Mouse (Mus musculus) monocyte, adult 5-6 weeks (primary cell): Measurements from ENCODE around the gene Maff. TPM values are rescaled to one million over a fixed set of nuclear protein-coding genes. Genes with fewer than 3 reads are reported as not detected.

ENCODE experiments used
- ATAC-seq: fragments of 153-309, 156-312 bp; replicated peaks from 2 replicates; pipeline ENCODE4 v1.8.0; 2017; ENCODE audit warnings: mild to moderate bottlenecking; ENCODE audit not compliant: low TSS enrichment, insufficient number of reproducible peaks, severe bottlenecking, poor library complexity, low FRiP score
- total RNA-seq: library from RNA; stranded (forward); fragments of 200-1000, 200-491, 200-594 nt; gene quantifications from 3 replicates; pipeline ENCODE4 v1.2.3, GENCODE M21; 2017

Gene Maff
- total RNA-seq, 1 experiment from 2014 or later: 9.8 TPM

- peak; percentile 81 for ATAC-seq
Measured at GRCm38 (mm10) chr15:79380468-79381444, 34.3 kb downstream of the Maff start.

GRCm38 (mm10) chr15:79381644-79382043 lies 35.2 kb downstream of the Maff start:
- no peak for ATAC-seq

GRCm38 (mm10) chr15:79387081-79387480 lies 40.7 kb downstream of the Maff start:
- ATAC-seq: no peak

GRCm38 (mm10) chr15:79387611-79388010 lies 41.2 kb downstream of the Maff start:
- no peak for ATAC-seq

- no peak for ATAC-seq
Measured at GRCm38 (mm10) chr15:79388171-79388570, 41.8 kb downstream of the Maff start.

GRCm38 (mm10) chr15:79390434-79390833 lies 44.0 kb downstream of the Maff start:
- peak; percentile 92 for ATAC-seq

- no peak for ATAC-seq
Measured at GRCm38 (mm10) chr15:79391447-79392093, 45.1 kb downstream of the Maff start.

GRCm38 (mm10) chr15:79392527-79392926 lies 46.1 kb downstream of the Maff start:
- ATAC-seq: no peak

GRCm38 (mm10) chr15:79393101-79393500 lies 46.7 kb downstream of the Maff start:
- ATAC-seq: no peak

GRCm38 (mm10) chr15:79394842-79395241 lies 48.4 kb downstream of the Maff start:
- no peak for ATAC-seq

GRCm38 (mm10) chr15:79395281-79395680 lies 48.9 kb downstream of the Maff start:
- no peak for ATAC-seq

- peak; percentile 54; the same call in 1 of the 2 replicates for ATAC-seq
Measured at GRCm38 (mm10) chr15:79396736-79397135, 50.3 kb downstream of the Maff start.

- ATAC-seq: no peak
Measured at GRCm38 (mm10) chr15:79399231-79400052, 53.0 kb downstream of the Maff start.

GRCm38 (mm10) chr15:79400134-79400974 lies 53.9 kb downstream of the Maff start:
- ATAC-seq: no peak

- no peak for ATAC-seq
Measured at GRCm38 (mm10) chr15:79400975-79401365, 54.5 kb downstream of the Maff start.

GRCm38 (mm10) chr15:79402176-79402575 lies 55.8 kb downstream of the Maff start:
- ATAC-seq: no peak

GRCm38 (mm10) chr15:79402836-79403762 lies 56.7 kb downstream of the Maff start, which contains the start of gene Tmem184b:
TSS of gene Tmem184b (minus strand) at chr15:79403569.
- ATAC-seq: peak; percentile 45
